8 mouse cellular contexts compared by ENCODE assay signal in the genomic region with DNA sequence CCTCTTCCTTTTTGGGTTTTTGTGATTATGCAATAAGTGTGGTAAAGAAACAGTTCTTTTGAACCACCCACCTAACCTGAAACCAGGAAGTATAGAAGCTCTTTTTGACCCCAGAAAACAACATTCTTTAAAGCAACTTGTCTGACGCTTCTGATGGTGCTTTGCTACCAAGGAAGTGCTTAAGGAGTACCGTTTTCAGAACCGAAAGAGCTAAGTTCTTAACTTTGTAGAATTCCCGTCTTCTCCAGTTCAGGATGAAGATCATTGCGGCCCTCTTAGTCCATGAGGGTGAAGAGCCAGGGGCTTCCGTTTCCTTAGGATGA. TPM values are rescaled to one million over a fixed set of nuclear protein-coding genes. Genes with fewer than 3 reads are reported as not detected.
A peak's percentile ranks its signal among the peaks of the same experiment; 100 is the strongest.
DNase-seq lines count a peak whose midpoint lies in the region; ATAC-seq lines count a peak whose summit lies in the region.

No protein-coding gene starts in this region.

- H3K27me3 ChIP-seq in erythroblast, embryonic 14.5 days (ENCODE audit: control insufficient read depth) = no peaks in the 10 kb centered on the region
- no peaks in the 10 kb centered on the region for H3K27me3 ChIP-seq in forebrain, embryonic 14.5 days (replicated peaks; ENCODE audit: control insufficient read depth, insufficient read depth, low read length)
- H3K27me3 ChIP-seq in liver, embryonic 16.5 days (ENCODE audit: control insufficient read depth, insufficient read depth, low read depth, low read length) = no peaks in the 10 kb centered on the region

- WGBS in forebrain, embryonic 14.5 days = 71% methylated on average over 6 of the region's 6 CpGs
- WGBS in liver, embryonic 16.5 days (ENCODE audit: insufficient replicate concordance) = 10% methylated on average over 6 of the region's 6 CpGs

- peaks cover 47% of the 10 kb centered on the region for H3K36me3 ChIP-seq in erythroblast, embryonic 14.5 days (ENCODE audit: control insufficient read depth)
- H3K36me3 ChIP-seq in forebrain, embryonic 14.5 days (ENCODE audit: control insufficient read depth, insufficient read depth, low read length) = peaks cover 14% of the 10 kb centered on the region; the same call in 1 of the 2 replicates
- H3K36me3 ChIP-seq in liver, embryonic 16.5 days (ENCODE audit: control insufficient read depth, insufficient read depth) = no peaks in the 10 kb centered on the region; the same call in 1 of the 2 replicates

- peak; percentile 17 to 29 for DNase-seq in B cell, adult 2 months
- DNase-seq in forebrain, embryonic 14.5 days (ENCODE audit: low spot score) = no peak
- no peak for DNase-seq in adrenal gland, postnatal 25 days
- DNase-seq in urinary bladder, postnatal 25 days (ENCODE audit: low spot score) = no peak

- no peaks in the 10 kb centered on the region for H3K9me3 ChIP-seq in erythroblast, embryonic 14.5 days (ENCODE audit: control insufficient read depth, low read length)
- H3K9me3 ChIP-seq in forebrain, embryonic 14.5 days (replicated peaks; ENCODE audit: control insufficient read depth, low read length) = no peaks in the 10 kb centered on the region
- no peaks in the 10 kb centered on the region for H3K9me3 ChIP-seq in liver, embryonic 16.5 days (replicated peaks; ENCODE audit: control insufficient read depth, low read length)

- H3K4me1 ChIP-seq in erythroblast, embryonic 14.5 days (ENCODE audit: control insufficient read depth) = peaks cover 68% of the 10 kb centered on the region
- peaks cover 6% of the 10 kb centered on the region for H3K4me1 ChIP-seq in forebrain, embryonic 14.5 days (ENCODE audit: control insufficient read depth, insufficient read depth, low read length)
- H3K4me1 ChIP-seq in liver, embryonic 16.5 days (ENCODE audit: control insufficient read depth, low read depth, low read length) = peaks cover 47% of the 10 kb centered on the region

- H3K9ac ChIP-seq in forebrain, embryonic 14.5 days (ENCODE audit: low read length) = peak overlapping the region; percentile 96; the same call in 1 of the 2 replicates
- H3K9ac ChIP-seq in liver, embryonic 16.5 days (ENCODE audit: low read depth, low read length) = peak overlapping the region; percentile 98

- H3K27ac ChIP-seq in forebrain, embryonic 14.5 days (ENCODE audit: low read depth, low read length) = no peak overlapping the region
- H3K27ac ChIP-seq in liver, embryonic 16.5 days (ENCODE audit: low read length) = peak overlapping the region; percentile 89

- peak overlapping the region; percentile 73 for H3K4me3 ChIP-seq in erythroblast, embryonic 14.5 days (replicated peaks)
- peak overlapping the region; percentile 94 for H3K4me3 ChIP-seq in forebrain, embryonic 14.5 days (ENCODE audit: low read depth, low read length)
- H3K4me3 ChIP-seq in liver, embryonic 16.5 days (ENCODE audit: low read depth, low read length) = peak overlapping the region; percentile 96

- ATAC-seq in erythroblast, adult 5-6 weeks (replicated peaks; ENCODE audit: low FRiP score, poor library complexity, severe bottlenecking) = no peak
- no peak for ATAC-seq in forebrain, embryonic 14.5 days
- ATAC-seq in liver, embryonic 16.5 days (ENCODE audit: low read depth) = no peak
- ATAC-seq in cerebellum, adult (ENCODE audit: insufficient number of reproducible peaks, low FRiP score, low TSS enrichment) = no peak

- H3K4me2 ChIP-seq in forebrain, embryonic 14.5 days (ENCODE audit: low read length) = peak overlapping the region; percentile 62
- peak overlapping the region; percentile 68 for H3K4me2 ChIP-seq in liver, embryonic 16.5 days (ENCODE audit: low read depth, low read length)

RNA-seq across cellular contexts. Expression of a gene that starts 1.1 kb away (rescaled TPM):
- polyA plus RNA-seq in erythroblast, embryonic 14.5 days (2012) = 1.7 and 2.0 TPM in 2 replicates
- total RNA-seq in erythroblast, adult 5-6 weeks (2015; ENCODE audit: low replicate concordance) = 43.1 and 54.6 TPM in 2 replicates
- 37.2 and 42.1 TPM in 2 replicates for total RNA-seq in erythroblast, adult 5-6 weeks (2017; ENCODE audit: low replicate concordance)
- polyA plus RNA-seq in forebrain, embryonic 14.5 days (2014; fragmentation: Nextera tagmentation; extraction: Ambion mirVana) = 38.4 and 43.2 TPM in 2 replicates
- polyA plus RNA-seq in liver, embryonic 16.5 days (2015; fragmentation: Nextera tagmentation; extraction: Ambion mirVana) = 52.2 and 52.8 TPM in 2 replicates
- total RNA-seq in adrenal gland, postnatal 25 days (2021) = 77.7 and 83.5 TPM in 2 replicates

Comparison
In these comparisons a context has a peak if more than half of its experiments do, and no peak if none do; other contexts are left out.
1. DNase-seq: peak in B cell, adult 2 months (2 of 2); none in forebrain, embryonic 14.5 days (single experiment), adrenal gland, postnatal 25 days (single experiment) and urinary bladder, postnatal 25 days (single experiment).
2. RNA of a gene that starts 1.1 kb away (polyA plus RNA-seq): 52.2 to 52.8 TPM in liver, embryonic 16.5 days and 38.4 to 43.2 TPM in forebrain, embryonic 14.5 days; 1.7 to 2.0 TPM in erythroblast, embryonic 14.5 days; every median in the first group is over 10 times any median in the second.
3. Peak in every context shown above with its lines, with median percentiles within 50 percentile points of each other: H3K4me3 ChIP-seq.